Mouse (Mus musculus) spleen, adult 2 months (tissue): Measurements from ENCODE around the gene Lef1. TPM values are rescaled to one million over a fixed set of nuclear protein-coding genes. Genes with fewer than 3 reads are reported as not detected.
A peak's percentile ranks its signal among the peaks of the same experiment; 100 is the strongest.

Experiments
- DNase-seq, 2 experiments: peaks; one replicate each; pipeline versions ENCODE4 v3.0.0 to v3.0.0-alpha.2; 2012 to 2021; ENCODE audit warnings: low spot score in 2 of 2, low read depth in 1 of 2
- H3K27ac ChIP-seq: fragments of 200-500 bp; 2 replicates; pipeline ENCODE4 v1.5.1; 2012; ENCODE audit warnings: low read length, inconsistent platforms; ENCODE audit not compliant: insufficient read depth
- H3K27me3 ChIP-seq: fragments of 200-500 bp; 2 replicates; pipeline ENCODE4 v1.6.1; 2012; ENCODE audit warnings: mild to moderate bottlenecking, moderate library complexity, low read length, inconsistent platforms; ENCODE audit not compliant: control insufficient read depth, insufficient read depth
- H3K36me3 ChIP-seq: fragments of 200-500 bp; 2 replicates; pipeline ENCODE4 v1.6.1; 2012; ENCODE audit warnings: mild to moderate bottlenecking, low read length, inconsistent platforms; ENCODE audit not compliant: control insufficient read depth, insufficient read depth
- H3K4me1 ChIP-seq: fragments of 200-500 bp; 2 replicates; pipeline ENCODE4 v1.6.1; 2011; ENCODE audit warnings: inconsistent platforms; ENCODE audit not compliant: control insufficient read depth, insufficient read depth, insufficient read length
- H3K4me3 ChIP-seq: fragments of 200-500 bp; 2 replicates; pipeline ENCODE4 v1.5.1; 2011; ENCODE audit warnings: mild to moderate bottlenecking, inconsistent platforms; ENCODE audit not compliant: insufficient read depth, insufficient read length; ENCODE audit errors: extremely low read depth
- CTCF ChIP-seq: fragments of 200-500 bp; IDR thresholded peaks from 2 replicates; pipeline ENCODE4 v1.5.1; 2011; ENCODE audit warnings: mild to moderate bottlenecking, inconsistent platforms; ENCODE audit not compliant: insufficient read depth, insufficient read length, insufficient replicate concordance; ENCODE audit errors: extremely low read depth
- POLR2A ChIP-seq: fragments of 200-500 bp; IDR thresholded peaks from 2 replicates; pipeline ENCODE4 v1.6.1; 2011; ENCODE audit warnings: low read depth, low read length, inconsistent platforms
- WGBS: fragments of 180-500 bp; shearing (Covaris S2); methylation state at CpG from one replicate; pipeline ENCODE4 v1.1.7; 2018; 5-methylcytosine and 5-hydroxymethylcytosine counted together
- polyA plus RNA-seq: library from polyadenylated mRNA; depleted of rRNA; stranded (reverse); fragments of >200 nt; gene quantifications from 2 replicates; pipeline ENCODE4 v1.2.3, GENCODE M21; 2012

The Lef1 gene
- polyA plus RNA-seq, 1 experiment: 50.9 TPM

DNA sequence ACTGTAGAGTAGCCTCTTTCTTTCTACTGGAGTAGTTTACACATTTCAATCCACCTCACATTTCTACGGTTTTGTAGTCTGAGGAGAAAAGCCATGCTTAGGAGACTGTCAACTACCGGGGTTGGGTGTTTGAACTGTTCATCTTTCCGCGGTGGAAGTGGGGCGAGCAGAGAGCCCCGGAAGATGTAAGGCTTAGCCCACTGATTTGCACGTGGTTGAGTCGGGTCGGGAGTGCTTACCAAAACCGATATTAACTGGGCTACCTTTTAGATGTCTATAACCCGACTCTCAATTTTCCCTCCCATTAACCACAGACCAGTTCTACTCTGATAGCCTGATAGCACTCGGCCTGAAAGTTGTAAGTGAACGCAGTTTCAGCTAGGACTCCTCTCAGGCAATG, 2.8 kb downstream of the Lef1 start:
- peak in 1 of 2 experiments; percentile 43 for DNase-seq
- WGBS: 5% methylated on average over 13 of the region's 13 CpGs
- Histone ChIP-seq H3K27ac (peak overlapping the region; percentile 75), H3K4me3 (peak overlapping the region; percentile 72), H3K36me3 (0 out of 2 replicates have a peak, but pooled peaks cover 1% of the 10 kb centered on the region), H3K27me3 (peaks cover 21% of the 10 kb centered on the region), H3K4me1 (peaks cover 12% of the 10 kb centered on the region)
- TF ChIP-seq CTCF (no peak), POLR2A (no peak)

- 0 out of 2 replicates have a peak, but pooled peaks cover 1% of the 10 kb centered on the region for H3K36me3 ChIP-seq
Observed at GRCm38 (mm10) chr3:131116116-131116515, 5.8 kb downstream of the Lef1 start.

GRCm38 (mm10) chr3:131117352-131117751, 7.1 kb downstream of the Lef1 start:
- Histone ChIP-seq H3K4me1 (peaks cover 12% of the 10 kb centered on the region), H3K27me3 (no peaks in the 10 kb centered on the region; the same call in 1 of the 2 replicates), H3K36me3 (0 out of 2 replicates have a peak, but pooled peaks cover 1% of the 10 kb centered on the region), H3K27ac (peak overlapping the region; percentile 56), H3K4me3 (peak overlapping the region; percentile 17; the same call in 1 of the 2 replicates)
- 67% methylated on average over 15 of the region's 15 CpGs for WGBS
- TF ChIP-seq POLR2A (no peak), CTCF (no peak)
- DNase-seq: no peak

More at GRCm38 (mm10) chr3:131116116-131116515, 5.8 kb downstream of the Lef1 start:
- no peak for DNase-seq
- H3K4me3 ChIP-seq: peak overlapping the region; percentile 42
- TF ChIP-seq CTCF: no peak
- TF ChIP-seq POLR2A: no peak
- H3K27me3 ChIP-seq: peaks cover 3% of the 10 kb centered on the region; the same call in 1 of the 2 replicates
- H3K27ac ChIP-seq: peak overlapping the region; percentile 85
- WGBS: 75% methylated on average over 13 of the region's 13 CpGs
- H3K4me1 ChIP-seq: peaks cover 12% of the 10 kb centered on the region

- H3K4me3 ChIP-seq: peak overlapping the region; percentile 16; the same call in 1 of the 2 replicates
- WGBS: 10% methylated on average over 3 of the region's 3 CpGs
- no peak for TF ChIP-seq CTCF
- TF ChIP-seq POLR2A: no peak
- peak in 1 of 2 experiments; percentile 17 for DNase-seq
- peaks cover 12% of the 10 kb centered on the region for H3K4me1 ChIP-seq
- H3K36me3 ChIP-seq: 0 out of 2 replicates have a peak, but pooled peaks cover 1% of the 10 kb centered on the region
- H3K27me3 ChIP-seq: no peaks in the 10 kb centered on the region; the same call in 1 of the 2 replicates
- H3K27ac ChIP-seq: peak overlapping the region; percentile 70
Observed at GRCm38 (mm10) chr3:131117883-131118282, 7.6 kb downstream of the Lef1 start.

- WGBS: 70% methylated on average over 10 of the region's 10 CpGs
Observed at GRCm38 (mm10) chr3:131119435-131119834, 9.2 kb downstream of the Lef1 start.

GRCm38 (mm10) chr3:131123501-131123900, 13.2 kb downstream of the Lef1 start:
- no peak overlapping the region for H3K27ac ChIP-seq
- TF ChIP-seq CTCF (no peak), POLR2A (no peak)
- peaks cover 4% of the 10 kb centered on the region; the same call in 1 of the 2 replicates for H3K4me1 ChIP-seq
- H3K4me3 ChIP-seq: no peak overlapping the region
- DNase-seq: no peak
- H3K36me3 ChIP-seq: peaks cover 1% of the 10 kb centered on the region; the same call in 1 of the 2 replicates
- WGBS: 79% methylated on average over 6 of the region's 6 CpGs
- H3K27me3 ChIP-seq: no peaks in the 10 kb centered on the region

More at GRCm38 (mm10) chr3:131119435-131119834, 9.2 kb downstream of the Lef1 start:
- peaks cover 12% of the 10 kb centered on the region for H3K4me1 ChIP-seq
- peak overlapping the region; percentile 37; the same call in 1 of the 2 replicates for H3K27ac ChIP-seq
- no peaks in the 10 kb centered on the region for H3K27me3 ChIP-seq
- H3K4me3 ChIP-seq: no peak overlapping the region
- no peak for DNase-seq
- peaks cover 3% of the 10 kb centered on the region; the same call in 1 of the 2 replicates for H3K36me3 ChIP-seq
- TF ChIP-seq CTCF: no peak
- TF ChIP-seq POLR2A: no peak

DNA sequence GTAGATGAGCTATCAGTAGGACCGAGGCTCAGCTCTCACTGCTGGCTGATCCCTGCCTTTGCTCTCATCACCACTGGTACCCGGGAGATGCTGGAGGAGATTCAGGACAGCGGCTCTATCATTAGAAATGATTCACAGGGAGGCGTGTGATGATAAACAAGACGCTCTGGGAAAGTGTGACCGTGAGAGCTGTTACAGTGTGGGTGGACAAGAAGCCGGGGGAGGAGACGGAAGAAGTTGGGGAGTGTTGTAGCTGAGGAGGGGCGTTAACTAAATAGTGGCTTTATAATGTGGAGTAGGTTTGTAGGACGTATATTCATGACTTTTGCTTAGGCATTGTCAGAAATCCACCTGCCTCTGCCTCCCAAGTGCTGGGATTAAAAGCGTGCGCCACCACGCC, 15.6 kb downstream of the Lef1 start:
- 78% methylated on average over 13 of the region's 13 CpGs for WGBS
- no peak for DNase-seq

More for the DNA sequence above, 15.6 kb downstream of the Lef1 start:
- TF ChIP-seq POLR2A (no peak), CTCF (no peak)
- peaks cover 1% of the 10 kb centered on the region; the same call in 1 of the 2 replicates for H3K36me3 ChIP-seq
- H3K27me3 ChIP-seq: no peaks in the 10 kb centered on the region
- H3K4me1 ChIP-seq: no peaks in the 10 kb centered on the region
- no peak overlapping the region for H3K4me3 ChIP-seq
- H3K27ac ChIP-seq: peak overlapping the region; percentile 11; the same call in 1 of the 2 replicates
